Mouse (Mus musculus) MEL (cell line): ENCODE measurements around the gene Acadm.

Source experiments
- BHLHE40 ChIP-seq: IDR thresholded peaks from 2 replicates; pipeline ENCODE4 v1.6.1; 2012; ENCODE audit warnings: low read depth, mild to moderate bottlenecking, inconsistent platforms, low read length, improper control_type of control experiment, borderline replicate concordance
- CTCF ChIP-seq, 3 experiments: IDR thresholded peaks in 2 of 3; conservative IDR thresholded peaks in 1 of 3; 2 replicates each; pipeline ENCODE4 v1.5.1; 2011 to 2012; ENCODE audit warnings: low read length in 3 of 3, low read depth in 2 of 3, mild to moderate bottlenecking in 2 of 3, improper control_type of control experiment in 1 of 3, inconsistent platforms in 1 of 3, mixed read lengths in 1 of 3, moderate library complexity in 1 of 3; ENCODE audit not compliant: control insufficient read depth in 1 of 3, insufficient read depth in 1 of 3, poor library complexity in 1 of 3, severe bottlenecking in 1 of 3
- EP300 ChIP-seq, 2 experiments: IDR thresholded peaks; 2 replicates each; pipeline ENCODE4 v1.6.1; 2011; ENCODE audit warnings: improper control_type of control experiment in 2 of 2, low read length in 2 of 2, low read depth in 1 of 2, mild to moderate bottlenecking in 1 of 2
- GATA1 ChIP-seq: IDR thresholded peaks from 2 replicates; pipeline ENCODE4 v1.6.1; 2011; ENCODE audit warnings: low read depth, low read length, improper control_type of control experiment
- MAX ChIP-seq: IDR thresholded peaks from 2 replicates; pipeline ENCODE4 v1.6.1; 2011; ENCODE audit warnings: low read length, improper control_type of control experiment
- NELFE ChIP-seq: IDR thresholded peaks from 2 replicates; pipeline ENCODE4 v1.6.1; 2011; ENCODE audit warnings: low read depth, low read length, improper control_type of control experiment
- POLR2A ChIP-seq, 2 experiments: IDR thresholded peaks; 2 replicates each; pipeline ENCODE4 v1.6.1; 2011 to 2012; ENCODE audit warnings: low read length in 2 of 2, mild to moderate bottlenecking in 2 of 2, control low read depth in 1 of 2, improper control_type of control experiment in 1 of 2, low read depth in 1 of 2, moderate library complexity in 1 of 2; ENCODE audit not compliant: control insufficient read depth in 1 of 2, insufficient read depth in 1 of 2, poor library complexity in 1 of 2
- UBTF ChIP-seq: IDR thresholded peaks from 2 replicates; pipeline ENCODE4 v1.6.1; 2012; ENCODE audit warnings: low read depth, mild to moderate bottlenecking, inconsistent platforms, low read length, improper control_type of control experiment, moderate library complexity, borderline replicate concordance; ENCODE audit not compliant: insufficient read depth
- USF2 ChIP-seq, 2 experiments: IDR thresholded peaks; 2 replicates each; pipeline ENCODE4 v1.6.1; 2011 to 2012; ENCODE audit warnings: improper control_type of control experiment in 2 of 2, low read length in 2 of 2, borderline replicate concordance in 1 of 2, inconsistent platforms in 1 of 2, low read depth in 1 of 2, mild to moderate bottlenecking in 1 of 2; ENCODE audit not compliant: insufficient read depth in 1 of 2
- ZMIZ1 ChIP-seq: IDR thresholded peaks from 2 replicates; pipeline ENCODE4 v1.6.1; 2012; ENCODE audit warnings: low read depth, mild to moderate bottlenecking, inconsistent platforms, low read length, improper control_type of control experiment, moderate library complexity

DNA sequence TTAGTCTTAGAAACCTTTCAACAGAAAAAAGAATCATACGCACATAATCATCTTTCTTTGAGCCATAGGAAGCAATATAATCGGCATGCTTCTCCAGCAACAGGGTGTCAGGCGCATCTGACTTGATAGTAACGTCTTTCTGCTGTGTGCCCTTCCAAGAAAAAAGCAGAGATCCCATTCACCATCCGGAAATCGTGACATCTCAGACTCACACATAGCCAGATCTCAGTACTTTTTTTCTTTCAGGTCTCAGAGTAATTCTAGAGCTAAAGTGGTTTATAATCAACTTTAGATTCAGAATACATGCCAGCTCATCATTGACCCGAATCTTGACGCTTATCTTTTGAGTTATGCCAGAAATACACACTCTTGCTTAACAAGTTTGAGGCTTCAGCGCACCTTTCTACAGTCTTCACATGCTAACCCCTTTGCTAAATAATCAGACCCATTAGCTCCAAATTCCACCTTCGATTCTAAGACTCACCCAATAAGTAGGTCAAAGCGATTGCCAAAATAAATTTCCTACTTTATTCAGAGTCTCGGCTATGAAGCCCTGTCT lies 32.5 kb downstream of the Acadm start:
- TF ChIP-seq CTCF (IDR thresholded peaks at IDR 0.05 in 2 of 3, conservative IDR thresholded peaks at IDR 0.05 in 1 of 3; ENCODE audit: control insufficient read depth in 1 of 3, insufficient read depth in 1 of 3, low read depth in 2 of 3, low read length in 3 of 3, poor library complexity in 1 of 3, severe bottlenecking in 1 of 3), result no peak
- TF ChIP-seq USF2 (IDR thresholded peaks at IDR 0.05; ENCODE audit: borderline replicate concordance in 1 of 2, insufficient read depth in 1 of 2, low read depth in 1 of 2, low read length in 2 of 2), result no peak
- no peak for TF ChIP-seq MAX
- no peak for TF ChIP-seq BHLHE40
- TF ChIP-seq GATA1, result no peak
- no peak for TF ChIP-seq NELFE
- TF ChIP-seq EP300 (IDR thresholded peaks at IDR 0.05; ENCODE audit: low read depth in 1 of 2, low read length in 2 of 2), result no peak
- TF ChIP-seq ZMIZ1, result no peak
- no peak for TF ChIP-seq POLR2A (IDR thresholded peaks at IDR 0.05; ENCODE audit: control insufficient read depth in 1 of 2, insufficient read depth in 1 of 2, low read depth in 1 of 2, low read length in 2 of 2, poor library complexity in 1 of 2)
- TF ChIP-seq UBTF, result no peak
